Mouse (Mus musculus) heart, adult 11 months (tissue): ENCODE data around the gene D130052B06Rik.

Source experiments
- DNase-seq: peaks from one replicate; pipeline ENCODE4 v3.0.0; 2022

D130052B06Rik gene

GRCm38 (mm10) chr11:33598986-33599385 lies at the start of gene D130052B06Rik:
D130052B06Rik (plus strand) TSS chr11:33599302.
- DNase-seq = peak; percentile 56

GRCm38 (mm10) chr11:33550861-33551560 lies 48.1 kb upstream of the D130052B06Rik start:
- DNase-seq = peak; percentile 24

GRCm38 (mm10) chr11:33554123-33554522 lies 45.0 kb upstream of the D130052B06Rik start:
- no peak for DNase-seq

GRCm38 (mm10) chr11:33563921-33564320 lies 35.2 kb upstream of the D130052B06Rik start:
- DNase-seq = no peak

- DNase-seq = no peak
Measured at GRCm38 (mm10) chr11:33570413-33570812, 28.7 kb upstream of the D130052B06Rik start.

GRCm38 (mm10) chr11:33574944-33575343 lies 24.2 kb upstream of the D130052B06Rik start:
- peak; percentile 50 for DNase-seq

GRCm38 (mm10) chr11:33578859-33579258 lies 20.2 kb upstream of the D130052B06Rik start, which contains the start of gene Gabrp:
Gabrp (minus strand) TSS chr11:33578959.
- no peak for DNase-seq

GRCm38 (mm10) chr11:33579621-33580020 lies 19.5 kb upstream of the D130052B06Rik start:
- DNase-seq = no peak

GRCm38 (mm10) chr11:33586614-33587013 lies 12.5 kb upstream of the D130052B06Rik start:
- no peak for DNase-seq

GRCm38 (mm10) chr11:33590771-33591170 lies 8.3 kb upstream of the D130052B06Rik start:
- DNase-seq = peak; percentile 78

GRCm38 (mm10) chr11:33592826-33593225 lies 6.3 kb upstream of the D130052B06Rik start:
- DNase-seq = peak; percentile 77

- no peak for DNase-seq
Measured at GRCm38 (mm10) chr11:33596655-33597054, 2.4 kb upstream of the D130052B06Rik start.

GRCm38 (mm10) chr11:33603174-33603573 lies 4.1 kb downstream of the D130052B06Rik start:
- no peak for DNase-seq

- peak; percentile 81 for DNase-seq
Measured at GRCm38 (mm10) chr11:33607784-33608183, 8.7 kb downstream of the D130052B06Rik start.

- DNase-seq = peak; percentile 94
Measured at GRCm38 (mm10) chr11:33614218-33614617, 15.1 kb downstream of the D130052B06Rik start.

GRCm38 (mm10) chr11:33627136-33627742 lies 28.1 kb downstream of the D130052B06Rik start:
- DNase-seq = no peak

GRCm38 (mm10) chr11:33637107-33637506 lies 38.0 kb downstream of the D130052B06Rik start:
- DNase-seq = no peak

GRCm38 (mm10) chr11:33649358-33649757 lies 50.3 kb downstream of the D130052B06Rik start:
- DNase-seq = no peak

- no peak for DNase-seq
Measured at GRCm38 (mm10) chr11:33654485-33654884, 55.4 kb downstream of the D130052B06Rik start.

- DNase-seq = peak; percentile 10
Measured at GRCm38 (mm10) chr11:33655221-33655620, 56.1 kb downstream of the D130052B06Rik start.

- peak; percentile 51 for DNase-seq
Measured at GRCm38 (mm10) chr11:33655861-33656593, 56.9 kb downstream of the D130052B06Rik start.

- peak; percentile 65 for DNase-seq
Measured at GRCm38 (mm10) chr11:33660016-33660913, 61.2 kb downstream of the D130052B06Rik start.
